Mouse (Mus musculus): ENCODE measurements around the gene Ifit3. TPM values are rescaled to one million over a fixed set of nuclear protein-coding genes. Genes with fewer than 3 reads are reported as not detected.
"Not testable (repeated sequence)": the region's sequence is repeated elsewhere in the genome, so short reads cannot be mapped to it uniquely, and the experiment has no call there.

The Ifit3 gene
- polyA plus RNA-seq, 1 experiment: 2.7 TPM

DNA sequence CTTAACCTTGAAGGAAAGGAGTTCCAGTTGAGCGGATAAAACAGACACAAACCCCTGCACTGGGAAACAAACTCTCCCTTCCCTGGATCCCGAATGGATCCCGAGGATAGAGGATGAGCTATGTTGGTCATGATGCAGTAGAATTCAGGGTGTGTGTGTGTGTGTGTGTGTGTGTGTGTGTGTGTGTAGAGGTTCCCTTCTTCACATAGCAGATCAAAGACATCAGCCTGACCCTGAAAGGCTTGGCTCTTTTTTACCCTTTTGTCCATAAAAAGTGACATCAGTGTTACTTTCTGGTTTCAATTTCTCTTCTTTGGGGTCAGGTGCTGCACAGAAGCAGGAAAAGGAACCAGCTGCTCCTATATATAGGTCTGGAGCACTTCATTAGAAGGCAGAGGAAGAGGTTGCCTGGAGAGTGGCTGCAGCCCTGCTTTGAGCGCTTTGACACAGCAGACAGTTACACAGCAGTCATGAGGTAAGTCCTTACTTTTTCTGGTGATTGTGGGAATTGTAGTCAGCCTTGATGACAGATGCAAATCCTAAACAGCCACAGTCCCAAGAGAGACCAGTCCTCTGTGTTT, 13.3 kb upstream of the Ifit3 start:
- no peak overlapping the region for H3K4me3 ChIP-seq (ENCODE audit: low read depth, low read length)
- H3K4me1 ChIP-seq (ENCODE audit: control insufficient read depth, insufficient read depth, insufficient read length, low read length): peaks cover 11% of the 10 kb centered on the region; the same call in 1 of the 2 replicates
- H3K36me3 ChIP-seq (ENCODE audit: control insufficient read depth, insufficient read depth, low read length): no peaks in the 10 kb centered on the region; the same call in 1 of the 2 replicates
- TF ChIP-seq POLR2A (IDR thresholded peaks at IDR 0.05; ENCODE audit: low read depth, low read length) (no peak), CTCF (IDR thresholded peaks at IDR 0.05; ENCODE audit: extremely low read depth, insufficient read length, insufficient replicate concordance, low read depth, low read length) (no peak)
- WGBS: 73% methylated on average over 4 of the region's 4 CpGs
- no peaks in the 10 kb centered on the region for H3K27me3 ChIP-seq (ENCODE audit: control insufficient read depth, insufficient read depth, low read length)
- peak overlapping the region; percentile 25 for H3K27ac ChIP-seq (ENCODE audit: insufficient read depth, low read depth, low read length)

DNA sequence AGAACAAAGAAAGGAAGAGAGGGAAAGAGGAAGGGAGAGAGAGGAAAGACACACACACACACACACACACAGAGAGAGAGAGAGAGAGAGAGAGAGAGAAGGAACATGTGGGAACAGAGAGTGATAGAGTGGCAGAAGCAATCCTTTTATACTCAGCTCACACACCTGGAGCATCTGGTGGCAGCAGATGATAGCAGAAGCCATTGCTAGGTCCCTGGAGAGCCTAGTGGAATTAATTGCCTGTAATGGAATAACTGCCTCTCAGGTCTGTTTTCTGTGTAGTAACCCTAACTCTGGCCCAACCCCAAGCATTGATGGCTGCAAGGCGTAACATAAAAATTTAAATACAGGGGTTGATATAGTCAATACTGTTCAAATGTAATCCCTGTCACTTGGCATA, 12.3 kb upstream of the Ifit3 start:
- 94% methylated on average over 1 of the region's 1 CpGs for WGBS
- H3K4me1 ChIP-seq (ENCODE audit: control insufficient read depth, insufficient read depth, insufficient read length, low read length): peaks cover 11% of the 10 kb centered on the region; the same call in 1 of the 2 replicates
- no peak overlapping the region for H3K27ac ChIP-seq (ENCODE audit: insufficient read depth, low read depth, low read length)
- H3K4me3 ChIP-seq (ENCODE audit: low read depth, low read length): no peak overlapping the region
- no peaks in the 10 kb centered on the region; the same call in 1 of the 2 replicates for H3K36me3 ChIP-seq (ENCODE audit: control insufficient read depth, insufficient read depth, low read length)
- TF ChIP-seq POLR2A (IDR thresholded peaks at IDR 0.05; ENCODE audit: low read depth, low read length) (no peak), CTCF (IDR thresholded peaks at IDR 0.05; ENCODE audit: extremely low read depth, insufficient read length, insufficient replicate concordance, low read depth, low read length) (no peak)
- no peaks in the 10 kb centered on the region for H3K27me3 ChIP-seq (ENCODE audit: control insufficient read depth, insufficient read depth, low read length)

DNA sequence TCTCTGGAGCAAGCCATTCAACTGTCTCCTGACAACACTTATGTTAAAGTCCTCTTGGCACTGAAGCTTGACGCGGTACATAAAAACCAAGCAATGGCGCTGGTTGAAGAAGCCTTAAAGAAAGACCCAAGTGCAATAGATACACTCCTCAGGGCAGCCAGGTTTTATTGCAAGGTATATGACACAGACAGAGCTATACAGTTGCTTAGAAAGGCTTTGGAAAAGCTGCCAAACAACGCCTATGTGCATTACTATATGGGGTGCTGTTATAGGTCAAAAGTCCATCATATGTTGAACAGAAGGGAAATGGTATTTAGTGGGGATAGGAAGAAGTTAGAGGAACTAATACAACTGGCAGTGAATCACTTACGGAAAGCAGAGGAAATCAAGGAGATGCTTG, 9.7 kb upstream of the Ifit3 start:
- Histone ChIP-seq H3K4me1 (ENCODE audit: control insufficient read depth, insufficient read depth, insufficient read length, low read length) (peaks cover 11% of the 10 kb centered on the region; the same call in 1 of the 2 replicates), H3K27ac (ENCODE audit: insufficient read depth, low read depth, low read length) (peak overlapping the region; percentile 9; the same call in 1 of the 2 replicates), H3K36me3 (ENCODE audit: control insufficient read depth, insufficient read depth, low read length) (no peaks in the 10 kb centered on the region; the same call in 1 of the 2 replicates), H3K27me3 (ENCODE audit: control insufficient read depth, insufficient read depth, low read length) (no peaks in the 10 kb centered on the region), H3K4me3 (ENCODE audit: low read depth, low read length) (no peak overlapping the region)
- TF ChIP-seq POLR2A (IDR thresholded peaks at IDR 0.05; ENCODE audit: low read depth, low read length) (no peak), CTCF (IDR thresholded peaks at IDR 0.05; ENCODE audit: extremely low read depth, insufficient read length, insufficient replicate concordance, low read depth, low read length) (no peak)
- 49% methylated on average over 5 of the region's 5 CpGs for WGBS

DNA sequence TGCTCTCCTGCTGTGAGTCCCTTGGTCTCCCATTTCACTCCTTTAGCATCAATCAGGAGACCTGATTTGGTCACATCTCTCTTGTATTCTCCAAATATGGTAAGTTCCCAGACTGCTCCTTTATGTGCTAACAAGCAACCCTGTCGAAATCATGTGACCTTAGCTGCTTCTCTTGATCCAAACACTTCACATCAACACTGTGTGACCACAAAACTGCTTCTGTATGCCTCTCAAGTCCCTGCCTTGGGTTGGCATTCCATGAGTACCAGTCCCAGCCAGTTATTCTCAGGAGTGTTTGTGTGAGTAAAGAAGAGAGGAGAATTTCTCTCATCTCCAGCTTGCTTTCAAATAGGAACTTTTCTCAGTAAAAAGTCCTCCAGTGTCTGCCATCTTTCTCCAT, 6.2 kb upstream of the Ifit3 start:
- Histone ChIP-seq H3K4me3 (ENCODE audit: low read depth, low read length) (no peak overlapping the region), H3K36me3 (ENCODE audit: control insufficient read depth, insufficient read depth, low read length) (no peaks in the 10 kb centered on the region; the same call in 1 of the 2 replicates), H3K27ac (ENCODE audit: insufficient read depth, low read depth, low read length) (no peak overlapping the region), H3K27me3 (ENCODE audit: control insufficient read depth, insufficient read depth, low read length) (no peaks in the 10 kb centered on the region), H3K4me1 (ENCODE audit: control insufficient read depth, insufficient read depth, insufficient read length, low read length) (peaks cover 7% of the 10 kb centered on the region; the same call in 1 of the 2 replicates)
- WGBS: 74% methylated on average over 1 of the region's 1 CpGs
- TF ChIP-seq POLR2A (IDR thresholded peaks at IDR 0.05; ENCODE audit: low read depth, low read length) (no peak), CTCF (IDR thresholded peaks at IDR 0.05; ENCODE audit: extremely low read depth, insufficient read length, insufficient replicate concordance, low read depth, low read length) (no peak)

DNA sequence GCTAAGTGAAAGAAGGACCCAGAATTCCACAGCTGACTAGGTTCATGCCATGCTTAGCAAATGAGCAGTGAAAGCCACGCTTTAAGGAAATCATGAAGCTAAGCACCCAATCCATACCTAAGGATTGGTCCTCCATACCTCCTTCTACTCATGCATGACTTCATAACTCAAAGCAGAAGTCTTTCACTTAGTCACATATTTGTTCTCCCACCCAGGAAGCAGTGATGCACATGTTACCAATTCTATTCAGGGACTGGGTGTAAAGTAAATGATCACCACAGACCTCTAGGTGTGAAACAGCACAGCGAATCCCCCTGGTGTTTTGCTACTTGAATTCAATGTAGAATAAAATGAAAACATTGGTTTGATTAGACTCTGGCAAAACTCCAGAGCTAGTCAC, 635 bp upstream of the Ifit3 start:
- H3K36me3 ChIP-seq (ENCODE audit: control insufficient read depth, insufficient read depth, low read length): not testable (repeated sequence)
- peak overlapping the region; percentile 90 for H3K27ac ChIP-seq (ENCODE audit: insufficient read depth, low read depth, low read length)
- 70% methylated on average over 2 of the region's 2 CpGs for WGBS

DNA sequence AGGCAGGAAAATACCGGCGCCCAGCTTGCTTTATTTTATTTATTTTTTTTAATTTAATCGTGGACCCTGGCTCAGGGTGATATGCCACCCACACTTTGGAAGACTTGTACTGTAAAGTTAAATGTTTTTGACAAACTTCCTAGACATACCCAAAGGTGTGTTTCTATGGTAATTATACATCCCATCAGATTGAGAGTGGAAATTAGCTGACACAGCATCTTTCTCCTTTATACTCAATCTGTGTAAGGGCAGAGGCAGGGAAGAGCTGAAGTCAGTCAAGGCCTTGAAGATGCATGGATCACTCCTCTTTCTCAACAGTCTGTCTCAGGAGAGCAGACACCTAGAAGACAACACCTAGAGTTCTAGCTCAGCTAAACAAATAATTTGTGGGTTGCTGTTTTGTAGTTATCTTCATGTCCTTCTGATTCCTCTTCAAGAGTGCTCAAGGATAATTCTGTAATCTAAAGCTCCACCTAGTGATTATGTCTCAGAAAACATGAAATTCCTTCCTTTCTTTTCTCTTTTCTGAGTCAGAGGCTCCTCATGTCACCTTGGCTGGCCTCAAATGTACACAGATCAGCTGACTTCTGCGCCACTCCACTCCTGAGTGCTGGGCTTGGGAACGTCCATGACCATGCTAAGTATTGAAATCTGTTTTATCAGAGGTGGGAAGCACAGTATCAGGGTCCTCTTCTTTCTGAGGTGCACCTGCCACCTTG, 2.6 kb downstream of the Ifit3 start:
- not testable (repeated sequence) for H3K4me1 ChIP-seq (ENCODE audit: control insufficient read depth, insufficient read depth, insufficient read length, low read length); H3K36me3 ChIP-seq (ENCODE audit: control insufficient read depth, insufficient read depth, low read length); H3K4me3 ChIP-seq (ENCODE audit: low read depth, low read length); H3K27ac ChIP-seq (ENCODE audit: insufficient read depth, low read depth, low read length); H3K27me3 ChIP-seq (ENCODE audit: control insufficient read depth, insufficient read depth, low read length)
- 66% methylated on average over 5 of the region's 5 CpGs for WGBS

More for the DNA sequence above, 635 bp upstream of the Ifit3 start:
- not testable (repeated sequence) for H3K4me3 ChIP-seq (ENCODE audit: low read depth, low read length); H3K27me3 ChIP-seq (ENCODE audit: control insufficient read depth, insufficient read depth, low read length); H3K4me1 ChIP-seq (ENCODE audit: control insufficient read depth, insufficient read depth, insufficient read length, low read length)

DNA sequence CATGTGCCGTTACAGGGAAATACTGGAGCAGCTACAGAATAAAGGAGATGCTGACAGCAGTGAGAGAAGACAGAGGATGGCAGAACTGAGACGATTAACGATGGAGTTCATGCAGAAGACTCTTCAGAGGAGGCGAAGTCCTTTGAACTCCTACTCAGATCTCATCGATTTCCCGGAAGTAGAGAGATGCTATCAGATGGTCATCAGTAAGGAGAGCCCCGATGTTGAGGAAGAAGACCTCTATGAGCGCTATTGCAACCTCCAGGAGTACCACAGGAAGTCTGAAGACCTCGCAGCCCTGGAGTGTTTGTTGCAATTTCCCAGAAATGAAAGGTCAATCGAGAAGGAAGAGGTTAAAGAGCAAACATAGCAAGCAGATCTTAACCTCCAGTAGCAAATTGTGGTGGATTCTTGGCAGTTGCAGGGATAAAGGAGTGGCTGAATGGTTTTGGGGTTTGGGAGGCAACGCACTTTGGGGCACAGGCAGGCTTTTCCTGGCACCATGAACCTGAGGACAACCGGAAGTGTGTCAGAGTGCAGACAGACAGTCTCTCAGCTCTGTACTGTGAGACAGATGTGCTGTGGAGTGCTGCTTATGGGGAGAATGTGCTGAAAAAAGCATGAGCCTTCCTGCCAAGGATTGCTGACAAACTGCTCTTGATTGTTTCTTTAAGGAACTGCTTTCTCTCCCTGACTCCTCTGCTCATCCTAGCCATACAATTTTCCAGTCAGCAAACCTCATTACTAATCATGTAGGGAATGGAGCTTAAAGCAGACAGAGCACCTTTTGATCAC, 4.8 kb downstream of the Ifit3 start:
- WGBS: 48% methylated on average over 8 of the region's 12 CpGs
- H3K27me3 ChIP-seq (ENCODE audit: control insufficient read depth, insufficient read depth, low read length); H3K36me3 ChIP-seq (ENCODE audit: control insufficient read depth, insufficient read depth, low read length); H3K4me1 ChIP-seq (ENCODE audit: control insufficient read depth, insufficient read depth, insufficient read length, low read length); H3K4me3 ChIP-seq (ENCODE audit: low read depth, low read length): not testable (repeated sequence)
- peak overlapping the region; percentile 50 for H3K27ac ChIP-seq (ENCODE audit: insufficient read depth, low read depth, low read length)

Measured in small intestine, adult 2 months (tissue).